Mouse (Mus musculus) adrenal gland, adult 8-10 months (tissue): ENCODE results near the gene Nav1. TPM values are rescaled to one million over a fixed set of nuclear protein-coding genes. Genes with fewer than 3 reads are reported as not detected.
A peak's percentile ranks its signal among the peaks of the same experiment; 100 is the strongest.

ENCODE experiments used
- DNase-seq: peaks from one replicate; pipeline ENCODE4 v3.0.0; 2022
- total RNA-seq, 4 experiments: library from RNA; stranded (reverse); gene quantifications; 2 replicates each; pipeline ENCODE4 v1.2.4; 2022

Gene Nav1
- 10 to 100 TPM; 15.2 to 26.9 (median 22.8) TPM for total RNA-seq

DNA sequence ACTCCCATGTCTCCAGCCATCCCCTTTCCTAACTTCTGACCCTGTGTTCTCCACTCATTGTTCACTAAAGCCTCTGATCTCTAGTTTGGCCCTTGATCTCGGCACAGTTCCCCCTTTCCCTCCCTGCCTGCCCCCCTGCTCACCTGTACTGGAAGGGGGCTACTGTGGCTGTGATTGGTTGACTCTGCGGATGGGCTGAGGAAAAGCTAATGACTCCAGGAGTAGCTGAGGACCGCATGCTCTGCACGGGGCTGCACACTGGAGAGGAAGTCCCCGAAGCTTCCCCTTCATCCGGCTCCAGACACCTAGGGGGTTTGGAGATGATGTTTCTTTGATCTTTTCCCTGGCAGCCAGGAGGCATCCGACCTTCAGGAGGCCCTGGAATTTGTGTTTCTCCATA, at the start of gene Nav1:
Gene Nav1 (minus strand): TSS at position 277 of the 400 bp plus-strand sequence.
- no peak for DNase-seq

GRCm38 (mm10) chr1:135653909-135654308, 46.8 kb upstream of the Nav1 start:
- DNase-seq, result no peak

DNA sequence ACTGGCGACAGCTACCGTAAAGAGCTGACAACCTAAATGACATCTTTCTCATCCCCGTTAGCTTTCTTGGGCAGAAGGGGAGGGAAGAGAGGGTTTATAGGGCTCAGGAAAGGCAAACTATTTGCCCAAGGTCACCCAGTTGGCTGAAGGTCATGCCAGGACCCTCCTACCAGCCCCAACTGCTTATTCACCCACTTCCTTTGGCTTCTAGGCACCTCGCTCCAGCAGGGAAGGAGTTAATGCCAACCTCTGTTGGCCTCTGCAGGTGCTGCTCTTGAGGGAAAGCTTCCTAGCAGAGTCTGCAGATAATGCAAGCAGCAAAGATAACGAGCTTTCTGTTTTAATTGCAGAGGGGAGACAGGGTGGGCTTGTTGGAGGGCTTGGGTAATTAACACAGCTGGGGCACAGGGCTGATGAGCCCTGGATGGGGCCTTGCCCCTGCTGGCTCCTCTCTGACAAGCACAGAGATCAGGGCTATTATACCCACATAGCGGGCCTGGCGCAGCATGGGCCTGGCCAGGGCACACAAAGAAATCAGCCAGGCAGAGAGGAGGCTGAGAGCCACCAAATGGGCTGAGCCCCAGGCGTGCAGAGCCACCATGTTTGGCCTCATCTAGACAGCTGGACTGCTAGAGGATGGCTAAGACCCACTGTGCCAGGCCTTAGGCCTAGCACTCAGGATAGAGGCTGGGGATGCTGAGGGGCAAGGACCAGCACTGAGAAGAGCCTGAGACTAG, 38.5 kb upstream of the Nav1 start:
- DNase-seq, result no peak

- DNase-seq, result no peak
These were observed 37.0 kb upstream of the Nav1 start for GRCm38 (mm10) chr1:135644110-135644509.

DNA sequence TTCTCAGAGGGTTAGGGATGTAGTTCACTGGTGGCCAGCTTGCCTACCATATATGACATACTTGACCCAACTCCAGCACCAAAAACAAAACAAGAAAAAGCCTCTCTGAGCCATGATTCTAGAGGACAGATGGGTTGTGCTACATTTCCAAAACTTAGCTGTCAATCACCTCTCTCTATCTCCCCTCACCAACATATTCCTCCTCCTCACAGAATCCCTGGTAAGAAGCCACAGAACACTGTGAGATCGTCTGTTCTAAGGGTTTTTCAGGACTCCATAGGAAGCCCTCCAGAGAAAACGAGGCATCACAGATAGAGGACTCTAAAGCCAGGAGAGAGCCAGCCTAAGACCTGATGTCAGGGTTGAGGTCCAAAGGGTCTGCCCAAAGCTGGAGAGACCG, 36.6 kb upstream of the Nav1 start:
- no peak for DNase-seq

GRCm38 (mm10) chr1:135639853-135640252, 32.8 kb upstream of the Nav1 start:
- no peak for DNase-seq

- no peak for DNase-seq
These were observed 32.0 kb upstream of the Nav1 start for GRCm38 (mm10) chr1:135639093-135639492.

GRCm38 (mm10) chr1:135637574-135638008, 30.5 kb upstream of the Nav1 start:
- no peak for DNase-seq

GRCm38 (mm10) chr1:135636111-135636511, 29.0 kb upstream of the Nav1 start:
- DNase-seq, result no peak

DNA sequence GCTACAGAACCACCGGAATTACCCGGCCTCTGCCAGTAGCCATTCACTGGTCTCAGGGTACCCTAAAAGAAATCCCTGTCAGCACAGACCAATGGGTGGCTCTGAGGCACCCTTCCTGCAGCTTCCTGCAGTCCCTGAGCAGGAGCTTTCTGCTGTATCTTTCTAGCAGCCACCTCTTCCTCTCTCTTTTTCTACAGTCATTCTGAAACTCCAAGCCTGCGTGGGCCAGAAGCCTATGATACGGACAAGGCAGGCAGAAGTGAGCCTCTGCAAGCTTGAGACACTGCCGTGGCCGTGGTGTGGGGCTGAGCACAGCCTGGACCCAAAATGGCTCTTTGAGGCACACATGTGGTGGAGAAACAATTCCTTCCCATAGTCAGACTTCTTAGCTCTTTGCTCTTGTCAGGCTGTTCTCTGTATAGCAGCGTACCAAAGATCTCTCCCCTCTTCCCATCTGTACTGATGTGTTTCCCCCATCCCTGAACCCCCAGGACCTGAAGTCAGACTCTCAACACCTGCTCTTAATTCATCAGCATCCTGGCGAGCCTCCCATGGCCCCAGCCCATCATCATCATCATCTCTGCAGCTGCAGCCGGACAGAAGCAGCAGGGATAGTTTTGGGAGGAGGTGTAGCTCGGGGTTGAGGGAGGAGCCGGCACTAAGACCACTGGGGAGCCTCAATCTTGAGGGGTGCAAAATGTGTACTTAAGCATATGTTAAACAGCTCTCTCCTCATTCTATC, 28.4 kb upstream of the Nav1 start:
- DNase-seq, result no peak

DNA sequence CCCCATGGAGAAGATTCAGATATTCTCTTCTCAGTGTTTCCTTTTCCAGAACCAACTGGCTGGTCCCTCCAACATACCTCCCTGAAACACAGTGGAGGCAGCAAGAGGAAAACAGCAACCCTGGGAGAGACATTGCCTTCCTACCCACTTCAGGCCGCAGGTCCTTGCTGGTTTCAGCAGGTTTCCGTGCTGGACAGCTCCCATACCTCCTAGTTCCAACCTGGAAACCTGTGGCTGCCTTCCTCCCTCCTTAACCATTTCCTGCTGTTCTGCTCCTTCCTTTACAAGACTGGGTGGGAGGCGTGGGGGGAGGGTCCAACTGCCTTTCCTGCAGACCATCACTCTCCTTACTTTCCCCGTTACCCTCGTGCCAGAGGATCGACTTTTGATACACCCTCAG, 27.7 kb upstream of the Nav1 start:
- DNase-seq, result no peak

DNA sequence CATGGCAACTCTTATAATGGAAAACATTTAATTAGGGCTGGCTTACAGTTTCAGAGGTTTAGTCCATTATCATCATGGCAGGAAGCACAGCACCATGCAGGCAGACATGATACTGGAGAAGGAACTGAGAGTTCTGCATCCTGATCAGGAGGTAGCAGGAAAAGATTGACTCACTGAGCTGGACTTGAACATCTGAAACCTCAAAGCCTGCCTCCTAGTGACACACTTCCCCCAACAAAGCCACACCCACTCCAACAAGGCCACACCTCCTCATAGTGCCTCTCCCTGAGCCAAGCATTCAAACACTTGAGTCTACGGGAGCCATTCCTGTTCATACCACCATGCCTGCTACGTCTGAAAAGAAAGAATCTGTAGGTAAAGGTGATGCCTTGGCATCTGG, 26.8 kb upstream of the Nav1 start:
- DNase-seq, result no peak

- DNase-seq, result no peak
These were observed 26.4 kb upstream of the Nav1 start for GRCm38 (mm10) chr1:135633478-135633877.

DNA sequence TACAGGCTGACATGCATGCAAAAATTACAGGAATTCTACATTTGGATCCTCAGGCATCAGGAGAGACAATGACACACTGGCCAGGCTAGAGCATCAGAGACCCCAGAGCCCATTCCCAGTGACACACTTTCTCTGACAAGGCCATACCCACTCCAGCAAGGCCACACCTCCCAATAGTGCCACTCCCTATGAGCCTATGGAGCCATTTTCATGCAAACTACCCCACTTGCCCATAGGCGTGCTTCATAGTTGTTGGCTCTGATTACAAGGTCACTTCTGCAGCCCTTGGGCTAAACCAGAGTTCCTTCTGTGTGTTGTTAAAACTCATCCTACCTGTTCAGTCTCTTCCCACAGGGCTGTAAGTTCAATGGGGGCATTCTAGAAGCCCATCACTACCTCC, 25.1 kb upstream of the Nav1 start:
- no peak for DNase-seq

- DNase-seq, result peak; percentile 78
These were observed 24.4 kb upstream of the Nav1 start for GRCm38 (mm10) chr1:135631515-135631914.

- DNase-seq, result no peak
These were observed 22.8 kb upstream of the Nav1 start for GRCm38 (mm10) chr1:135629846-135630245.

GRCm38 (mm10) chr1:135626218-135626617, 19.1 kb upstream of the Nav1 start:
- DNase-seq, result no peak

DNA sequence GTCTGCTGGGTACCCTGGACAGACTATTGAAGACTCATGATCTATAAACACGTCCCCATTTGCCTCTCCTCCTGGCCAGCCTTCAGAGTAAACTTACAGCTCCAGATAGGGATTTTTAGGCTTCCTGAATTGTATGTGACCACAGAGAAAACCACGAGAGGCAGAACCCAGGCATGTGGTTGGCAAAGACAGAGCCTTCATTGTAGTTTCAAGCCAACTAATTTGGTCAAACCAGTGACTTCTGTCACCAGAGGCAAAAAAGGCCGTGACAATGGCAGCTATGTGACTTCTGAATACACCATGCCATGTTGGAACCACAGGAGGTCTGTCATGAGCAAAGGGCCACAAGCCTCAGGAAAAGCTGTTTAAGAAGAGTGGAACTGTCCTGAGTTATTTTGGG, 18.6 kb upstream of the Nav1 start:
- no peak for DNase-seq

DNA sequence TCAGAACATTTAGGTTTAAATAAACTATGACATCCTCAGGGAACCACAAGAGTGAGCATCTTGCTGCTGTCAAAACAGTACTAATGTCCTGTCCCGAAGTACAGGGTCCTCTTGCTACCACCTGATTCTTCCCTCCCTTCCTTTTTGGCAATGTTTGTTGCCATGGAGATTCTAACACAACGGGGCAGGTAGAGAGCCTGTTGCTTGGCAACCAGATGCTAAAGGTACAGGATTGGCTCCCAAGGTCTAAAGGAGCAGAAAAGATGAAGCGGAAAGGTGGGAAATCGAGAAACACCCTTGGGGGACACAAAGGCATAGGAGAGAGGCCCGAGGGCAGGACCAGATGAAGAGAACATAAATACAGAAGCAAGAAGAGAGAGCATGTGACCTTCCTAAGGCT, 17.6 kb upstream of the Nav1 start:
- no peak for DNase-seq

DNA sequence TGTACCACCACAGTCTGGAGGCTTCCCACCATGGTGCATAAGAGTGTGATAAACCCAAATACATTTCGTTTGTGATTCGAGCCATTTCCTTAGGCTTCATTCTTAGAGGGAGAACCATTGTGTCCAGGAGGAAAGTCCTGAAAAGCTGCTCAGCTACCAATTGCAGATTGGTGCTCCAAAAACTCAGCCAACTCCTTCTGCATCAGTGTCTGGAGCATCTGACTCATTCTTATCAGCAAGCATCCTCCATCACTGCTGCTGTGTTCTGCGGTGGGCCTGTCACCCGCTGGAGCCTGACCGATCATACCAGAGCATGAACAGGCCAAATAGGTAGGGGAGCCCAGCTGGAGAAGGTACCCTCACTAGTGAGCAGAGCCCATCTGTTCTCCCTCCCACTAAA, 16.0 kb upstream of the Nav1 start:
- no peak for DNase-seq

GRCm38 (mm10) chr1:135621307-135621706, 14.2 kb upstream of the Nav1 start:
- DNase-seq, result no peak

DNA sequence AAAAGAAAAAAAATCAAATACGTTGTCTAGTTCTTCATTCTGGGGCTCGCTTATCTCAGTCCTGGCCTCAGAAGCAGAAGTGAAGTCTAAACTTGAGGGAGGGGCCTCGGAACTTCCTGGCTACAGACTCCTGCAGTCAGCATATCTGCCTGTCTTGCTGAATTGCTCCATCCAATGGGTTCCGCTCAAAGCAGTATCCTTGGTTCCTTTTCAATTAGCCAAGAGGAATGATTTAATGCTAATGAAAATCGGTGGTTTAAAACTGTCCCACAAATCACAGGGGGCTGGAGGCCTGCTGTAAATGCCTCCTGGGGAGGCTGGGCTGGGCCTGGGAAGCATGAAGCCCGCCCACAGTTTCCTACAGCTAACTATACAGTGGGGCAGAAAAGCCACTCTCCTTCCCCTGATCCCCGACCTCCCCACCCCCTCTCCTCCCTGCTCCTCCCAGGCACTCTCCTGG, 12.9 kb upstream of the Nav1 start:
- no peak for DNase-seq

DNA sequence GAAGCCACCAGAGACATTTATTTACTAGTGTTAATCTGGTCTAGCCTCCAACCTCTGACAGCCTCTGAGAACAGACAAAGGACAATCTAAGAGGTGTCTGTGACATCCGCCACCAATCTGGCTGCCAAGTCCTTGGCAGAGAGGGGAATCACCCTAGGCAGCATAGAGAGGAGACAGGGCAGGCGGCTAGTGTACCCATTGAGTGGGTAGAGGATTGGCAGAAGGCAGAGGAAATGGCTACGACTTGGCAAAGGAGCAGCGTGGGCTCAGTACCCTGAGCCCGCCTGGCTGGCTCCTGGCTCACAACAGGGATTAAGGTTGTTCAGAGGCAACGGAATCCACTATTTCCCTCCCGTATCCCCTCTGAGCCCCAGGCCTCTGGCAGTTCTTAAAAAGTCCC, 12.0 kb upstream of the Nav1 start:
- no peak for DNase-seq

- no peak for DNase-seq
These were observed 10.2 kb upstream of the Nav1 start for GRCm38 (mm10) chr1:135617344-135617743.
